Mouse (Mus musculus) urinary bladder, postnatal 4 days (tissue): Measurements from ENCODE around the gene Fam166a.

Experiments used
- DNase-seq, 2 experiments: peaks; one replicate each; pipeline ENCODE4 v3.0.0; 2021 to 2022; ENCODE audit warnings: low spot score in 2 of 2

Fam166a gene

DNA sequence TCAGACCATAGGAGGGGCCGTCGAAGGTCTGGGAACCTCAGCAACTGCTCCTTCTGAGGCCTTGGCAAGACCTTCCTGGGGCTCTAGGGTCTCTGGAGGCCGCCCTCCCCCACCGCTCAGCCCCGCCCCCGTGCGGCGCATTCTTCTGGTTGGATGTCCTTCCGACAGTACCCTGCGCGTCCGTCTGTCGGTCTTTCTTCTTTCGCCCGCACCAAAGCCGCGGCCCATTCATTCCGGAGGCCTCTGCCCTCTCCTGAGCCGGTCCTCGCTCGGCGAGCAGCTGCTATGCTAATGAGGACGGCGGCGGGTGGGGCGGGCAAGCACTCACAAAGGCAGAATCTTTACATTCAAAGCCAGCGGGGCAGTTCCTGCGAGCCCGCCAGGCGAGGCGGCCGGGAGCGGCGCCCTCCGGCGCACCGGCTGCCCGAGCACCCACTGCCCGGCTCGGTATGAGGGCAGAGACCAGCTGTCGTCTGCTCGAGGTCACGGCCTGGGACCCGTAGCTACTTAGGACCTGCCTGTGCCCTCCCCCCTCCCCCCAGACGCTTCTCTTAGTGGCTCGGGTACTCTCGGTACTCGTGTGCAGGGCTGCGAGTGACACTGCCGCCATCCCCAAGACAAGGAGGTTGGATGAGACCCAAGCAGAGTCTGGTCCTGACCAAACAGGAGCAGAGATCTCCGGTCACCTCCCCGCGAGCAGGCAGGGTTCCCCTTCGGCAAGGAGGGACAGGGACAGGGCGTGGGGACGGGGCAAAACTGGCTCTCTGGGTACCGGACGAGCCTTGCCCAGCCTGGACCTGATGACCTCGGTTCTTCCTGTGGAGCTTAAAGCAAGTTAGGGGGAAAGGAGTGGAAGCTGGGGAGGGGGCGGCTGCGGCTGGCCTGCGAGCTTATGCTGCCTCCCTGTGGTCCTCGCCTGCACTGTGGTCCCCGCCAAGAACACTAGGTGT lies 32.6 kb upstream of the Fam166a start:
- DNase-seq: peak in 1 of 2 experiments; percentile 47

DNA sequence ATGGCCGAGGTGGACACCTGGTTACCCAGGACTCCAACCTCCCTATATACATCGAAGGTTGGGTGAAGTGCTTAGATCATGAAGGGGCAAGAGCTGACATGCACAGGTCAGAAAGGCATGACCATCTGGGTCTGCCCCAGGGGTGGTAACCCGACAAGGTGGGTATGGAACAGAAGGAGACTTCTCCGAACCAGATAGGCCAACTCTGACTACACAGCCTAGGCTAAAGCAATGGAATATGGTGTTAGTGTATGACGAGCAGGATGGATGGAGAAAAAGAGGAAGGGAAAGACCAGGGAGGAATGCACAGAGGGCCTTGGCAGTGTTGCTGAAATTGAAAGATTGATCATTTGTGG lies 32.0 kb upstream of the Fam166a start:
- DNase-seq: no peak

DNA sequence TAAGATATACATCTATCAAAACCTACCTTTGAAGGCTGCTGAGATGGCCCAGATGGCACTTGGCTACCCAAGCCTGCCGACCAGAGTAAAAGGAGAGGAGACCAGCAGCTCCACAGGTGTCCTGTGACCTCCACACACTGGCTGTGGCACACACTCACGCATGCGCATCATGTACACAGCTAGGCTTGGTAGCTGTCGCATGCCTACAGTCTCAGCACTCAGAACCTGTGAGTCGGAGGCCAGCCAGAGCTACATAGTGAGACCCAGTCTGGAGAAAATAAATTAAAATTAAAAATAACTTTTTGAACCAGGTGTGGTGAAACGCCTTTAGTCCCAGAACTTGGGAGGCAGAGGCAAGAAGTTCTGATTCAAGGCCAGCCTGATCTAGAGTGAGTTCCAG lies 30.7 kb upstream of the Fam166a start:
- DNase-seq: no peak

DNA sequence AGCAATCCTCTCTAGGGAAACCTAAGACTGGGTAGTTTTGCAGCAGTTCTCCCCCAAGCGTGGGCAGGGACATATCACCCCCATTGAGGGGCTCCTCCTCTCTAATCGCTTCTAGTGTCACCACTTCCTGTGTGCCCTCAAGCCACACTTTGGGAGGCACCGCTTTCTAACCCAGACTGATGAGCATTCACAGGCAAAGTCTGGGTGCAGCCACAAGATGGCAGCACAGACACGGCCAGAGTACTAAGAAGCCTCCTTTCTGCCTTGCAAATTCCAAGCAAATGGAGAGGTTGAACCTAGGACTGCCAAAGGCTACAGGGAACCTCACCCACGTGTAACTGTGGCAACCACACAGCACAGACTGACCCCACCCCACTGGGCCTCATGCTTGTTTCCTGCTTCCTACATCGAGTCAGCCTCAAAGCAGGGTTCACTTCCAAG lies 25.2 kb upstream of the Fam166a start:
- peak; percentile 73 to 77 for DNase-seq

DNA sequence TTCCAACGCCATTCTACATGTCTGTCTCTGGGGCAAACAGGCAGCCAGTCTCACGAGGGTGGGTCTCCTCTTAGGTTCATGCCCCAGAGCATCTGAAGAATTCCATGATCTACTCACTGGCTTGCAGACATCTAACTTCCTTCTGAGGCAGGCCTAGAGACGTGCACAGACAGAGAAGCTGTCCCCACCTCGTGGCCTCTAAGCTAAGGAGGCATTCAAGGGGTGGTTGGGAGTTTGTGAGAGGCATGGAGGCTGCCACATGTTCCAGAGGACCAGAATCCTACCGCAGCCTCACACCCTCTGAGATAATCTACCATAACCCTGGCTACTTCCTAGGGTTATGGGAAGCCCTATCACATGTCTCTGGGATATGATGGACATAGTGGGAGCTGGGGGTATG lies 24.5 kb upstream of the Fam166a start:
- DNase-seq: no peak

DNA sequence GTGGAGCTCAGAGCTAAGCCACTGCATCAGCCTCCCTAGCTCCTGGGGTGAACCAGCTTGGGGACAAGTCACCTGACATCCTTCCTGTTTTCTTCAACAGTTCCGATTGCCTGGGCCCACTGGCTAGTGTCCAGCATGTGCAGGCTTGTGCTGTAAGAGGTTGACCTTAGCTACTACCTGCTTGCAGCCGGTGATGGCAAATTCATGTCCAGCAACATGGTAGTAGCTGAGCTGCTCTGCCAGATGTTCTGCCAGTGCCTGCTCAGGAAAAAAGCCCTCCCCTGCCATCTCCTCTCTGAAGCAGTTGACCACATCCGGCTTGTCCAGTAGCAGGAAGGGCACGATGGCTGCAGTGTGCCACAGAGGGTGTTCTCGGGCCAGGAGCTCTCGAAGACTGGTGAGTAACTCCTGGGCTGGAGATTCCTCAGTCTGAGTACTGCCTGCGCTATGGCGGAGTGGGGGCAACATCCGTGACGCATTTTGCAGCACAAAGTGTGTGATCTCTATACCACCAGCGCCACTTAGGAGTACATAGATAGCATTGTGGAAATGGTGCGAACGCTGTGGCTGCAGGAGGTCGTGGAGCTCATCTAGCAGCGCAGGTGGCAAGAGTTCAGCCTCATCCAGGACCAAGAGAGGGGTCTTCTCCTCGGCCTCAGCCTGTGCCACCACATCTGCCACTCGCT lies 23.9 kb upstream of the Fam166a start:
- DNase-seq: no peak

DNA sequence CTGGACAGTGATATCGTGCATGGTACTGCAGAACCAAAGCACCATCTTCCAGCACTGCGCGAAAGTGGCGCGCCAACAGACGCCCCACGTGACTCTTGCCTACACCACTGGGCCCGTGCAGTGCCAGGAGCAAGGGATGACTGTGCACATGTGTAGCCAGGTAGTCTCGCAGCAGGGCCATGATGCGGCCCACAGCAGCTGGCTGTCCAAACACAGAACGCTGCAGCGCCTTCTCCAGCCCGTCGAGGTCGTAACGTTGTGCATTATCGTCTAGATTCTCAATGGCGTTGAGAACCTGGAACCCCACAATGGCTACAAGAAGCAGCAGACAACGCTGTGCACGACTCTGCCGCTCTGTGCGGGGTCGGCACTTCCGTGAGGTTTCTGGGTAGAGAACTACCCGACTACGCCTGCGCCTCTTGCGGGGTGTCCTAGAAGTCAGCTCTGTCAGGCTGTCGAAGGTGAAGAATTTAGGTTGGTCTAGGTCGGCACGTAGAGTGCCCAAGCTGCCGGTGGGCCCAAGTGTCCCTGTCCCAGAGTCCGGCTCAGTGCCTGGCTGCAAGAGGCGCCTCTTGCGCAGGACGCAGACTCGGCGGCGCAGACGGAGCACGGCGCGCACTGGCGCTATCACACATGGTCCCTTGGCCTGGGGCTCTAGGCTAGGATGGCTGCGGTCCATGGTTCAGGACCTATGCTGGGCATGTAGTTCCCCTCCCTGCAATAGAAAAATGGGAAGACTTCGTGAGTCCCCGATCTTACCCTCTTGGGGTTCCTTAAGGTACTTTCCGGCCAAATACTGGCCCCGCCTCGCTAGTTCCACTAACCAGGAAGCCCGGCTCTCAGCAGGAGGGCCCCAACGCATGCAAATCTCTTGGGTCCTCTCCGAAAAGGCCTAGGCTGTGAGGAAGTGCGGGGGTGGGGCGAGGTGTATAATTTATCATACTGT lies 23.1 kb upstream of the Fam166a start:
- peak in 1 of 2 experiments; percentile 46 for DNase-seq

DNA sequence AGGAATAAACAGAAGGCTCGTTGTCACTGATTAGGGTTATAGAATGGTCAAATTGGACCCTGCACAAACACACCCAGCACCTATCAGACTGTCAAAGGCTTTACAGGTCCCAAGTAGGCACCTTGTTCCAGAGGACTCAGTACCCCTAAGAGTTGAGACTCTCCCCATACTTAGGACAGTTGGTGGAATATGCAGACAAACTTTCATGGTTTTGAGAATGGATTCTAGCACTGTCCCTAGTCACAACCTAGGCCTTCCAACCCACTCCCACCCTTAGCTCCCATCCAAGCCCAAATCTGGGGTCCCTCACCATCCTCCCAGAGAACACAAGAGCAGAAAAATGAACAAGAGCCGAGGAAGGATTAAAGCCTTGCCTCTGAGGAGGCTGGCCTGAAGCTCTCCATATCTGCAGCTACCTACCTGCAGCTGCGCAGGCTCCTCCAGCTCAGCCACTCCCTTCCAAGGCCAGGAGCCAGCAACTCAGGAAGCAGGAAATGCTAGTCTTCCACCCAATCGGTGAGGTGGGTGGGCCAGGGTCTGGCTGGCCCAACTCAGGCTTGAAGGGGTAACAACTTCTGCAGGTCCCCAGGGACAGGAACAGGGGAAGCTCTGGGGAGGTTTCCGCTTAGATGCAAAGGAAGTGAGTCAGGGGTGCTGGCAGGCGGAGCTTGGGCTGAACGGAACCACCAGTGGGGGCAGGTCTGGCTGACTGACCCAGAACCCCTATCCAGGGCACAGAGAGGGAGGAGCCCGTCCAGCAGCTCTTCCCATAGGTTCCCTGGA lies 22.2 kb upstream of the Fam166a start, which contains the start of gene Tor4a:
Gene Tor4a (minus strand): TSS at position 715 of the 783 bp plus-strand sequence.
- peak; percentile 74 to 78 for DNase-seq

DNA sequence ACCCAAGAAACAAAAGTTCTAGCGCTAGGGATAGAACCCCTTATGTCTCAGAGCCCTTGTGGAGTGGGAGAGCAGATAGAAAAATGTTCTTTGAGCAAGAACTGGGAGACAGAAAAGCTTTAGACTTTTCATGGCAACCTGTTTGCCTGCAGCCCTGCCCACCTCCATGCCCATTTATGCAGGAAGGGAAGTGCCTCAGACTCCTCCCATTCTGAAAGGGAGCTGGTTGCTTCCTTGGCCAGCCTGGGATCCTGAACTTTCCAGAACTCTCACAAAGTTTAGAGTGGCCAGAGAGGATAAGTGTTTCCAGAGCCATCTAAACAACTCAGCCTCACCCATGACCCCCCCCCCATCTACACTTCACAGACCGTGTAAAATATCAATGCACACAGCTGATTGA lies 21.4 kb upstream of the Fam166a start:
- no peak for DNase-seq

DNA sequence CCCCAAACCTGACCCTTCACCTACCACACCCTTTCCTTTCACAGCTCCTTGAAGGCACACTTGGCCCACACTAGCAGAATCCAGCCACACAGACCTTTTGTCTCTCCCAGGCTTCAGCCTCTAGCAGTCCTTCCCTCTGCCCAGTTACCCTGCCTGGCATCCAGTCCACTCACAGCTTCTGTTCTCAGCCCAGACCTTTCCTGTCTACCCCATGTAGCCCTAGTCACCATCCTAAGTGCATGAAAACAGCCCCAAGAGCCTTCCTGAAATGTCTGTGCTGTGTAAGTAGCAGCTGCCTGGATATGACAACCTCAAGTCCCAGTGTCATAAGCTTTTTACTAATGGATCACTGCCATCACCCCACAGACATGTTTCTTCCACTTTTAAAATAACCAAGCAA lies 20.6 kb upstream of the Fam166a start:
- DNase-seq: peak in 1 of 2 experiments; percentile 12

DNA sequence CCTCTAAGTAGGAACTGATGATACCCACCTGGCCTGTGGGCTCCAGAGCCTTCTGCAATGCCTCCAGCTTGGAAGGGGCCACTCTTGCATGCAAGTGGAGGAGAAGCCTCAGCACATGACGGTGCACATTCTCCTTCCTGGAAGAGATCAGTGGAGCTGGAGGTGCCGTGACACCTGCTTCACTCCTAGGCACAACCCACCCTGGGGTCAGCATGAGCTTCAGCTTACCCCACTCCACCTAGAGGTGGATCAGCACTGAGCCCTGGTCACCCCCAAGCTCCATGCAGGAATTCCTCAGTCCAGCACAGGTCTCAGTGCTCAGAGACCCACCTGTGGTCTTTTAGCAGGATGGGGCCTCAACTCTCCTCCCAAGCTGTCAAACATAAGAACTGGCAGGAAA lies 17.9 kb upstream of the Fam166a start:
- DNase-seq: no peak

DNA sequence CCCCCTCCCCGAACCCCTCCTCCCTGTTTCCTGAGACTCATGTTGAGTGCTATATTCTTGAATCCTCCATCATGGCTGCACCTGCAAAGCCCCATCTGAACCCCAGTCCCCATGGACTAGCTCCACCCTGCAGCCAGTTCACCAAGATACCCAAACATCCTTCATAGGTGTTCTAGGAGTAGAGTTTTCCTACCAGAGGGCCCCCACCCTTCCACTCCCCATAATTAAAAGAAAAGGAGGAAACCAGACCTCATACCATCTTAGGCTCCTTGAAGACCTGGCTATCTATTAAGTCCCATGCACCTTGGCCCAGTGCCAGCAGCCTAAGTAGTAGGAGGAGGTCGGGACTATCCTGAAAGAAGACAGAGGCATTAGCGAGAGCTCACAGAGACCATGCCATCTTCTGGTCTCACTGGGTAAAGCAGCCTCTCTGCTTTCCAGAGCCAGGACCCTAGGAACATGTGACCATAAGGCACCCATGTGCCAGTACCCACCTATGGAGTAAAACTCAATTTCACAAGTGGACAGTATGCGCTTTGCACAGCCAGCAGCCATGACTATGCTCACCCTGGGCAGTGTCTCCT lies 14.8 kb upstream of the Fam166a start:
- DNase-seq: no peak

DNA sequence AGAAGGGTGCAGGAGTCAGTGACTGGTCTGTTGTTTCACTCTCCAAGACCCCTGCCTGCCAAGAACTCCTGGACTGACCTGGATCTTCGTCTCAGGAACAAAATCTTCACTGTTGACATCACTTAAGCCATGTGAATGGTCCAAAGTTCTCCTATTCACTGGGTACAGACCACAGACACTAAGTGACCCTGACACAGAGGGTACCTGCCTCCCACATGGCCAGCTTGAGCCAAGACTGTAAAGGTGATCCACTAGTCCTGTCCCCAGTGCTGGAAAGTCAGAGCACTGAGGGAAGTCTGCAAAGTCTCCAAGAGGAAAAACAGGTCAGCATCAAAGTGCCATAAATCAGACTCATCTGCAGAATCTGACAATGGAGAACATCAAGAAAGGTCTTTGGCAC lies 11.0 kb upstream of the Fam166a start:
- DNase-seq: no peak

DNA sequence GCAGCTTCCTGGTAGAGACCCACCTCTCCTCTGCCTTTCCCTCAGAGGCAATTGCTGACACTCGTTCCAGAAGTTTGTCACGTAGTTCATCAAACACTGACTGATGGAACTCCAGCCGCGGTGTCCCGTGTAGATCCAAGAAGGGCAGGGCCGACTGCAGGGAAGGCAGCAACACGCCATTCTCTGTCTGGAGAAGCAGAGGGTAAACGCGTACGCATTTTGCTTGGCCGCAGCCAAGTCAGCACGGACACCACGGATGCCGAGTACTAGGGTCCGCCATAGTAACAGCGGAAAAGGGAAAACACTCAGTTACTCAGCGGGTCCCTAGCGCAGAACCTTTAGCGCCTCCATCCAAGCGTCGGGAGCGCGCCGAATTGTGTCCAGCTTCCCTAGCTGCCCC lies 7.9 kb upstream of the Fam166a start:
- DNase-seq: no peak

DNA sequence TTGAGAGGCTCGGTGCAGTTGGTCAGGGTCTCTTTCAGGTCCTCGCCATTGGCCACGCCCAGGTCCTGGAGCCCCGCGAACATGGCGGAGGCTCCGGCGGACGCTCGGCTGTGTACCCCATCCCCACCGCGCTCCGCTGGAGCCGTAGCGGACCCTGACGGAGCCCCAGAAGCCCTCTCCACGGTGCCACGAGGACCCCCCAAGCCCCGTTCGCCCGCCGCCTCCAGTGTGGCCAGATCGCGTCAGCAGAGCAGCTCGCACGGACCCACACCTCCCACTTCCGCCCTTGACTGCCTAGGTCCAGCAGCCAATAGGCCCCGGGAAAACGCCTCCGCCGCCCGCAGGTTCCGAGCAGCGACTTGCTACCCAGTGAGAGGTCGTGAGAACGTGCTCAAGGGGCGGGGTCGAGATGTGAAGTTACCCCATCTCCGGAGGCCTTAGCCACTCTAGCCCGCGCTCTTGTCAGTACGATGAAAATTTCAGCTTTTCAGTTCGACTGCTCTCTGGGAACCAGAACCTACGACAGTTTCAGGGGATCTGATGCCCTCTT lies 7.3 kb upstream of the Fam166a start, which contains the start of gene Nelfb:
Gene Nelfb (minus strand): TSS at position 369 of the 550 bp plus-strand sequence.
- DNase-seq: peak; percentile 89 to 93

DNA sequence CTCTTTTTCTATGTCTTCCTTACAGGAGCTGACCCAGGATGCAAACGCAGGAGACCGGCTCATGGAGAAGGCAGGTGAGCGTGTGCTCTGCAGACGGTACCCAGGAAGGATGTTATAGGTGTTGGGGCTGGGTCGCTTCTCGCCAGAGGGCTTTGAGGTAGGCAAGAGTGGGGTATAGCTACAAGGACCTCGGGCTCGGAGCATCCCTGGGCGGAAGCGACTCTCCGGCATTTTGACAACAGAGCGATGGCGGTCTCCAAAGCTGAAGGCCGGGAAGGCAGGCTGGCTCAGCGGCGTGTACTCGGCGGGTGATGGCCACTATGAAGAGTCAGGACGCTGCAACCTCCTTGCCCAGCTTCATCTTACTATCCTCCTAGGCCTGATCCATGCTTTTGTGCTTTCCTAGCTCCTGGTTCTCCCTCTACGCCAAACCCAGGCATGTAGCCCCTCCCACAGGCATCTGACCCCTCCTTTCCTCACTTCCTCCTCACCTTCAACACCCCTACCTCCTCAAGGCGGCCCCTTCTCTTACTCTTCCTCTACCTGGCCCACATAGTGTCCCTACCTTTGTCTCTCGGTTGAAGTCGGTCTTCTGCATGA lies 5.2 kb upstream of the Fam166a start:
- no peak for DNase-seq

DNA sequence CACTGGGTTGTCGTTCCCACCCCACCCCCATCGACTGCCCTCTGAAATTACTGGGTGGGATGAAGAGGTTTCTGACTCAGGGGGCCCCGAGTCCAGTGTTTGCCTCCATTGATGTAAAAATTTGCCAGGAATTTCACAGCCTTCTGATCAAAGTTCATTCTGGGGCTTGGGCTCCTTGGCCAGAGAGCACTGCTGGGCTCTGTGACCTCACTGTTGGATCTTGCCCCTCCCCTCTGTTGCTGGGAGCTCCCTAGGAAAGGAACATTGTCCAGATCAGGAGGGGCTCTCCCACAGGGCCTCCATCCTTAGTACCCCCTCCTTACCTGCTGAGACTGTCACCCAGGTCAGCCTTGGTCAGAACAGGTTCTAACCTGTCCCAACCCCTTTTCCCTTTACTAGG lies 4.1 kb upstream of the Fam166a start, which contains the start of gene Stpg3:
Gene Stpg3 (minus strand): TSS at position 194 of the 400 bp plus-strand sequence.
- no peak for DNase-seq

DNA sequence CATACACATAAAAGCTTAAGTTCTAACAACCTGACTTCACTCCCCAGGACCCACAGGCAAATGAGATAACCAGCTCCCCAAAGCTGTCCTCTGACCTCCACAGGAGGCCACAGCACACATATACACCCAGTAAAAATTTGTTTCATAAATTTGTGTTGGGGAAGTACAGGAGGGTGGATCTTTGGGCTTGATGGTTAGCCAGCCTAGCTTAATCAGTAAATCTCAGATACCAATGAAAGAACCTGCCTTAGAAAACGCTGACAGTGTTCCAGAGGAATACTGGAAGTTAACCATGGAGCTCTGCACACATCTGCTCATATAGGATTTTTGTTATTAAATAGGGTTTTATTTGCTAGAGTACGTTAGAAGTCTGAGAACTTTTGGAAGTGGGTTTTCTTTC lies 879 bp upstream of the Fam166a start:
- DNase-seq: no peak

DNA sequence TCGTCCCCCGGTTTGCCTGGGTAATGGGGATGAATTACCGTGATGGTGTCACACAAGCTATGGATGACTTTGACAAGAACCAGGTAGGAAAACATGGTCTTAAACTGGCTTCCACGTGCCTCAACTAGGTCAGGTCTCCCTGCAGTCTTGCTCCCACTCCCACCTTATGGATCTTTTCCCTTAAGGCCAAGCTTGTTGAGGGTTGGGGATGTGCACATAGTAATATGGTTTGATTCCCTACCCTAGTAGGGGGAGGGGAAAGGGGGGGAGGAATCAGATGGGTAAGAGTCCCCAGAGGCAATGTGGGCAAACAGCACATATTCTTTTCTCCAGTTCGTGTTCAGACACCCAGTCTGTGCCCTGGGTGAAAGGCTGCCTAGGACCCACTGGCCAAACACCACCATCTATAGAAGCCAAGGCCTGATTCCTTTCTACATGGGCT lies 2.8 kb downstream of the Fam166a start:
- no peak for DNase-seq
